Mouse (Mus musculus) heart, adult 2 months (tissue): ENCODE data around the gene Fgfr2. TPM values are rescaled to one million over a fixed set of nuclear protein-coding genes. Genes with fewer than 3 reads are reported as not detected.

Experiments used
- DNase-seq, 2 experiments: peaks; one replicate each; pipeline ENCODE4 v3.0.0; 2021
- H3K27ac ChIP-seq: fragments of 200-600 bp; 2 replicates; pipeline ENCODE4 v1.8.1; 2022
- H3K27me3 ChIP-seq: fragments of 200-500 bp; 2 replicates; pipeline ENCODE4 v1.6.1; 2012; ENCODE audit warnings: mild to moderate bottlenecking, low read length, inconsistent platforms, mixed read lengths; ENCODE audit not compliant: control insufficient read depth, insufficient read depth
- H3K36me3 ChIP-seq: fragments of 200-500 bp; 2 replicates; pipeline ENCODE4 v1.6.1; 2012; ENCODE audit warnings: low read length, inconsistent platforms; ENCODE audit not compliant: control insufficient read depth, insufficient read depth
- H3K4me1 ChIP-seq: fragments of 200-500 bp; 2 replicates; pipeline ENCODE4 v1.6.1; 2011; ENCODE audit warnings: low read length; ENCODE audit not compliant: control insufficient read depth, insufficient read depth
- H3K4me3 ChIP-seq: fragments of 200-600 bp; 2 replicates; pipeline ENCODE4 v1.8.1; 2022
- H3K79me2 ChIP-seq: fragments of 200-500 bp; replicated peaks from 2 replicates; pipeline ENCODE4 v1.6.1; 2012; ENCODE audit warnings: mild to moderate bottlenecking, inconsistent platforms, low read length, moderate library complexity, mixed read lengths; ENCODE audit not compliant: control insufficient read depth, insufficient read depth
- H3K9ac ChIP-seq: fragments of 200-500 bp; 2 replicates; pipeline ENCODE4 v1.6.1; 2012; ENCODE audit warnings: low read depth, mild to moderate bottlenecking, control low read depth, inconsistent platforms, low read length, mixed read lengths
- CTCF ChIP-seq: fragments of 200-600 bp; IDR thresholded peaks from 2 replicates; pipeline ENCODE4 v1.8.1; 2022; ENCODE audit warnings: antibody characterized with exemption, mild to moderate bottlenecking, moderate library complexity
- EP300 ChIP-seq: fragments of 200-500 bp; IDR thresholded peaks from 2 replicates; pipeline ENCODE4 v1.6.1; 2011; ENCODE audit warnings: low read depth, low read length, control low read depth; ENCODE audit not compliant: insufficient read depth
- POLR2A ChIP-seq: fragments of 200-500 bp; IDR thresholded peaks from 2 replicates; pipeline ENCODE4 v1.6.1; 2011; ENCODE audit warnings: mild to moderate bottlenecking, low read depth, low read length, control low read depth; ENCODE audit not compliant: insufficient read depth
- WGBS: fragments of 180-500 bp; shearing (Covaris S2); methylation state at CpG from one replicate; pipeline ENCODE4 v1.1.7; 2018; 5-methylcytosine and 5-hydroxymethylcytosine counted together
- intact Hi-C: fragments of 180-260 bp; cut with DNase I; formaldehyde crosslinking; loops from one replicate; pipeline ENCODE4 v1.15.1; 2025
- polyA plus RNA-seq: library from polyadenylated mRNA; depleted of rRNA; stranded (reverse); fragments of >200 nt; gene quantifications from 2 replicates; pipeline ENCODE4 v1.2.3, GENCODE M21; 2012
- total RNA-seq, 2 experiments: library from RNA; stranded (reverse); gene quantifications; 2 replicates each; pipeline ENCODE4 v1.2.3; 2021

Fgfr2 gene
- total and polyA plus RNA-seq, 3 experiments, result 1.1 to 2.0 (median 1.3) TPM

GRCm38 (mm10) chr7:132722401-132723370 lies 400.5 kb downstream of the Fgfr2 start:
- Histone ChIP-seq H3K4me3 (no peak overlapping the region), H3K27ac (peak overlapping the region; percentile 84), H3K79me2 (no peaks in the 10 kb centered on the region), H3K4me1 (peaks cover 27% of the 10 kb centered on the region), H3K36me3 (peaks cover 12% of the 10 kb centered on the region), H3K27me3 (no peaks in the 10 kb centered on the region), H3K9ac (no peak overlapping the region)
- intact Hi-C loops, result no loop called here
- 77% methylated on average over 12 of the region's 12 CpGs for WGBS
- DNase-seq, result peak in 1 of 2 experiments; percentile 39
- TF ChIP-seq CTCF, result no peak

- H3K27ac ChIP-seq, result no peak overlapping the region
- DNase-seq, result peak in 1 of 2 experiments; percentile 44
- 0 out of 2 replicates have a peak, but pooled peaks have one; percentile 6 for TF ChIP-seq CTCF
- no peak for TF ChIP-seq POLR2A
Observed at GRCm38 (mm10) chr7:132720562-132720961, 402.6 kb downstream of the Fgfr2 start.

GRCm38 (mm10) chr7:132719570-132719969 lies 403.6 kb downstream of the Fgfr2 start:
- Histone ChIP-seq H3K27ac (no peak overlapping the region), H3K4me3 (no peak overlapping the region), H3K9ac (no peak overlapping the region), H3K4me1 (peaks cover 30% of the 10 kb centered on the region), H3K79me2 (no peaks in the 10 kb centered on the region), H3K36me3 (peaks cover 17% of the 10 kb centered on the region), H3K27me3 (no peaks in the 10 kb centered on the region)
- no peak for DNase-seq
- 84% methylated on average over 4 of the region's 4 CpGs for WGBS
- TF ChIP-seq EP300 (no peak), CTCF (0 out of 2 replicates have a peak, but pooled peaks have one; percentile 1)
- intact Hi-C loops, result no loop called here

More at GRCm38 (mm10) chr7:132720562-132720961, 402.6 kb downstream of the Fgfr2 start:
- Histone ChIP-seq H3K4me1 (peaks cover 27% of the 10 kb centered on the region), H3K79me2 (no peaks in the 10 kb centered on the region), H3K9ac (no peak overlapping the region), H3K4me3 (no peak overlapping the region), H3K27me3 (no peaks in the 10 kb centered on the region), H3K36me3 (peaks cover 12% of the 10 kb centered on the region)
- 84% methylated on average over 8 of the region's 8 CpGs for WGBS
- intact Hi-C loops, result no loop called here

GRCm38 (mm10) chr7:132715259-132715658 lies 407.9 kb downstream of the Fgfr2 start:
- no peak for DNase-seq
- H3K27ac ChIP-seq, result peak overlapping the region; percentile 98
- H3K79me2 ChIP-seq, result no peaks in the 10 kb centered on the region
- H3K9ac ChIP-seq, result no peak overlapping the region
- TF ChIP-seq POLR2A (no peak), CTCF (no peak), EP300 (no peak)
- H3K4me1 ChIP-seq, result peaks cover 26% of the 10 kb centered on the region
- peaks cover 15% of the 10 kb centered on the region for H3K36me3 ChIP-seq
- H3K4me3 ChIP-seq, result no peak overlapping the region
- no peaks in the 10 kb centered on the region for H3K27me3 ChIP-seq
- intact Hi-C loops, result loop anchor here (2.0 kb wide), 2 partner anchors 44 to 58 kb away; no protein-coding TSS in a partner anchor
- WGBS, result 99% methylated on average over 4 of the region's 4 CpGs

GRCm38 (mm10) chr7:132714236-132714923 lies 408.8 kb downstream of the Fgfr2 start:
- TF ChIP-seq CTCF (no peak), EP300 (peak; percentile 97), POLR2A (peak; percentile 74)
- 4% methylated on average over 6 of the region's 6 CpGs for WGBS
- Histone ChIP-seq H3K79me2 (no peaks in the 10 kb centered on the region), H3K36me3 (peaks cover 15% of the 10 kb centered on the region), H3K9ac (peak overlapping the region; percentile 29), H3K4me3 (no peak overlapping the region), H3K4me1 (peaks cover 24% of the 10 kb centered on the region), H3K27ac (peak overlapping the region; percentile 98), H3K27me3 (no peaks in the 10 kb centered on the region)
- intact Hi-C loops, result loop anchor here (2.0 kb wide), 2 partner anchors 44 to 58 kb away; no protein-coding TSS in a partner anchor
- peak; percentile 74 to 86 for DNase-seq
